Comparison of ENCODE assay signal across 8 mouse cellular contexts in genomic region chr11:120045839-120046552, GRCm38 (mm10). TPM values are rescaled to one million over a fixed set of nuclear protein-coding genes. Genes with fewer than 3 reads are reported as not detected.
A peak's percentile ranks its signal among the peaks of the same experiment; 100 is the strongest.
DNase-seq lines count a peak whose midpoint lies in the region; ATAC-seq and TF ChIP-seq lines count a peak whose summit lies in the region.
"Had no signal": no experiment of that assay in that cellular context is flagged by ENCODE, and none has a peak within 500 bp of the region (broad histone marks: within the 10 kb centered on the region; RNA-seq: fewer than 3 reads in every experiment).

No protein-coding gene starts in this region.

- peak overlapping the region; percentile 44 for H3K4me3 ChIP-seq in lung, postnatal 0 days (ENCODE audit: low read depth, low read length)
- peak overlapping the region; percentile 67 for H3K4me3 ChIP-seq in embryonic facial prominence, embryonic 12.5 days
- H3K4me3 ChIP-seq in heart, postnatal 0 days (ENCODE audit: low read depth, low read length): peak overlapping the region; percentile 45
- peak overlapping the region; percentile 41; the same call in 1 of the 2 replicates for H3K4me3 ChIP-seq in liver, postnatal 0 days (ENCODE audit: low read depth, low read length)

- 42% methylated on average over 11 of the region's 11 CpGs for WGBS in lung, postnatal 0 days
- WGBS in embryonic facial prominence, embryonic 12.5 days: 38% methylated on average over 11 of the region's 11 CpGs
- 57% methylated on average over 11 of the region's 11 CpGs for WGBS in heart, postnatal 0 days
- WGBS in liver, postnatal 0 days (ENCODE audit: insufficient replicate concordance): 62% methylated on average over 11 of the region's 11 CpGs

- H3K9ac ChIP-seq in lung, postnatal 0 days (replicated peaks; ENCODE audit: low read depth): peak overlapping the region; percentile 8; the same call in 1 of the 2 replicates
- H3K9ac ChIP-seq in embryonic facial prominence, embryonic 12.5 days: peak overlapping the region; percentile 63
- 0 out of 2 replicates have a peak overlapping the region, but pooled peaks have one; percentile 34 for H3K9ac ChIP-seq in heart, postnatal 0 days (replicated peaks; ENCODE audit: low read depth, low read length)
- H3K9ac ChIP-seq in liver, postnatal 0 days (replicated peaks): no peak overlapping the region
- H3K9ac ChIP-seq: liver, embryonic 15.5 days had no signal

- no peak for TF ChIP-seq CTCF in lung, postnatal 0 days (IDR thresholded peaks at IDR 0.05)
- no peak for TF ChIP-seq CTCF in heart, postnatal 0 days (IDR thresholded peaks at IDR 0.05; ENCODE audit: low read depth)
- no peak for TF ChIP-seq CTCF in liver, postnatal 0 days (IDR thresholded peaks at IDR 0.05; ENCODE audit: low read depth)

- H3K27ac ChIP-seq in lung, postnatal 0 days (ENCODE audit: low read length): no peak overlapping the region
- H3K27ac ChIP-seq in embryonic facial prominence, embryonic 12.5 days: no peak overlapping the region
- no peak overlapping the region for H3K27ac ChIP-seq in heart, postnatal 0 days (ENCODE audit: low read depth)
- no peak overlapping the region for H3K27ac ChIP-seq in liver, postnatal 0 days (ENCODE audit: low read depth)
- H3K27ac ChIP-seq: liver, embryonic 15.5 days had no signal

- H3K9me3 ChIP-seq in lung, postnatal 0 days (ENCODE audit: low read length): no peaks in the 10 kb centered on the region
- H3K9me3 ChIP-seq in embryonic facial prominence, embryonic 12.5 days: no peaks in the 10 kb centered on the region
- H3K9me3 ChIP-seq in heart, postnatal 0 days (replicated peaks; ENCODE audit: control insufficient read depth, low read length): no peaks in the 10 kb centered on the region
- no peaks in the 10 kb centered on the region for H3K9me3 ChIP-seq in liver, postnatal 0 days (ENCODE audit: low read length)
- H3K9me3 ChIP-seq: liver, embryonic 15.5 days had no signal

- no peak for DNase-seq in lung, postnatal 0 days (ENCODE audit: low spot score)
- DNase-seq in lung, postnatal 10 days: no peak
- no peak for DNase-seq in heart, postnatal 0 days (ENCODE audit: low spot score)
- DNase-seq in liver, postnatal 0 days: no peak
- no peak for DNase-seq in thymus, postnatal 0 days (ENCODE audit: low spot score)
- no peak for DNase-seq in urinary bladder, adult 2 months (ENCODE audit: low spot score)

- peaks cover 22% of the 10 kb centered on the region for H3K27me3 ChIP-seq in lung, postnatal 0 days (replicated peaks; ENCODE audit: insufficient read depth, low read length)
- peaks cover 34% of the 10 kb centered on the region for H3K27me3 ChIP-seq in embryonic facial prominence, embryonic 12.5 days
- peaks cover 42% of the 10 kb centered on the region for H3K27me3 ChIP-seq in heart, postnatal 0 days (ENCODE audit: control insufficient read depth, insufficient read depth, low read length)
- peaks cover 37% of the 10 kb centered on the region for H3K27me3 ChIP-seq in liver, postnatal 0 days (ENCODE audit: insufficient read depth, low read length)

- peaks cover 8% of the 10 kb centered on the region; the same call in 1 of the 2 replicates for H3K4me1 ChIP-seq in lung, postnatal 0 days (ENCODE audit: insufficient read depth, low read depth, low read length)
- H3K4me1 ChIP-seq in embryonic facial prominence, embryonic 12.5 days: peaks cover 30% of the 10 kb centered on the region
- peaks cover 4% of the 10 kb centered on the region for H3K4me1 ChIP-seq in heart, postnatal 0 days (ENCODE audit: control insufficient read depth, insufficient read depth)
- peaks cover 12% of the 10 kb centered on the region for H3K4me1 ChIP-seq in liver, postnatal 0 days (ENCODE audit: insufficient read depth)

- no peak for TF ChIP-seq EP300 in lung, postnatal 0 days (IDR thresholded peaks at IDR 0.05)
- TF ChIP-seq EP300 in heart, postnatal 0 days (IDR thresholded peaks at IDR 0.05; ENCODE audit: low read depth): no peak
- no peak for TF ChIP-seq EP300 in liver, postnatal 0 days (IDR thresholded peaks at IDR 0.05; ENCODE audit: low read depth)

- no peaks in the 10 kb centered on the region for H3K36me3 ChIP-seq in lung, postnatal 0 days (ENCODE audit: insufficient read depth, low read length)
- H3K36me3 ChIP-seq in embryonic facial prominence, embryonic 12.5 days: no peaks in the 10 kb centered on the region
- no peaks in the 10 kb centered on the region for H3K36me3 ChIP-seq in heart, postnatal 0 days (replicated peaks; ENCODE audit: control insufficient read depth, insufficient read depth, low read length)
- no peaks in the 10 kb centered on the region for H3K36me3 ChIP-seq in liver, postnatal 0 days (replicated peaks; ENCODE audit: insufficient read depth, low read length)
- H3K36me3 ChIP-seq: liver, embryonic 15.5 days had no signal

- no peak for ATAC-seq in lung, postnatal 0 days
- ATAC-seq in embryonic facial prominence, embryonic 12.5 days (ENCODE audit: insufficient number of reproducible peaks, insufficient read depth, low FRiP score, low TSS enrichment): no peak
- no peak for ATAC-seq in heart, postnatal 0 days (ENCODE audit: insufficient read depth, low read depth)
- no peak for ATAC-seq in liver, postnatal 0 days

- H3K4me2 ChIP-seq in lung, postnatal 0 days (replicated peaks; ENCODE audit: low read depth, low read length): peak overlapping the region; percentile 85
- peak overlapping the region; percentile 96 for H3K4me2 ChIP-seq in embryonic facial prominence, embryonic 12.5 days (replicated peaks)
- H3K4me2 ChIP-seq in heart, postnatal 0 days (ENCODE audit: low read depth, low read length): peak overlapping the region; percentile 73
- no peak overlapping the region for H3K4me2 ChIP-seq in liver, postnatal 0 days (ENCODE audit: low read depth, low read length)

RNA-seq across cellular contexts. Expression of gene Aatk, which starts 1.0 kb away (rescaled TPM):
- polyA plus RNA-seq in lung, postnatal 0 days (2015; fragmentation: Nextera tagmentation; extraction: Ambion mirVana): 1.4 and 1.7 TPM in 2 replicates
- polyA plus RNA-seq in embryonic facial prominence, embryonic 12.5 days (2016; fragmentation: Nextera tagmentation; extraction: Ambion mirVana): 5.8 and 5.9 TPM in 2 replicates
- total RNA-seq in heart, postnatal 0 days (2014; rRNA removed; ENCODE audit: low replicate concordance): 4.7 and 22.1 TPM in 2 replicates
- polyA plus RNA-seq in heart, postnatal 0 days (2015; fragmentation: Nextera tagmentation; extraction: Ambion mirVana): 0.63 and 0.71 TPM in 2 replicates
- polyA plus RNA-seq in liver, postnatal 0 days (2015; fragmentation: Nextera tagmentation; extraction: Ambion mirVana): 0.72 and 0.89 TPM in 2 replicates
- polyA plus RNA-seq in thymus, postnatal 0 days (2015; fragmentation: Nextera tagmentation; extraction: Ambion mirVana): 0.21 and 0.31 TPM in 2 replicates
- polyA plus RNA-seq in urinary bladder, adult 2 months (2012; rRNA removed): 15.2 and 15.3 TPM in 2 replicates

RNA-seq across cellular contexts. Expression of gene Cep131, which starts 40.6 kb away (rescaled TPM):
- 7.6 and 9.6 TPM in 2 replicates for polyA plus RNA-seq in lung, postnatal 0 days (2015; fragmentation: Nextera tagmentation; extraction: Ambion mirVana)
- 43.3 and 43.9 TPM in 2 replicates for polyA plus RNA-seq in embryonic facial prominence, embryonic 12.5 days (2016; fragmentation: Nextera tagmentation; extraction: Ambion mirVana)
- total RNA-seq in heart, postnatal 0 days (2014; rRNA removed; ENCODE audit: low replicate concordance): 3.8 and 8.5 TPM in 2 replicates
- polyA plus RNA-seq in heart, postnatal 0 days (2015; fragmentation: Nextera tagmentation; extraction: Ambion mirVana): 6.8 and 8.2 TPM in 2 replicates
- 3.1 and 3.9 TPM in 2 replicates for polyA plus RNA-seq in liver, postnatal 0 days (2015; fragmentation: Nextera tagmentation; extraction: Ambion mirVana)
- polyA plus RNA-seq in thymus, postnatal 0 days (2015; fragmentation: Nextera tagmentation; extraction: Ambion mirVana): 9.5 and 11.2 TPM in 2 replicates
- 7.6 and 10.5 TPM in 2 replicates for polyA plus RNA-seq in urinary bladder, adult 2 months (2012; rRNA removed)

RNA-seq across cellular contexts. Expression of gene Tepsin, which starts 52.5 kb away (rescaled TPM):
- 8.2 TPM in 2 replicates for polyA plus RNA-seq in lung, postnatal 0 days (2015; fragmentation: Nextera tagmentation; extraction: Ambion mirVana)
- 18.5 and 19.2 TPM in 2 replicates for polyA plus RNA-seq in embryonic facial prominence, embryonic 12.5 days (2016; fragmentation: Nextera tagmentation; extraction: Ambion mirVana)
- total RNA-seq in heart, postnatal 0 days (2014; rRNA removed; ENCODE audit: low replicate concordance): 16.4 and 20.4 TPM in 2 replicates
- 8.6 and 8.7 TPM in 2 replicates for polyA plus RNA-seq in heart, postnatal 0 days (2015; fragmentation: Nextera tagmentation; extraction: Ambion mirVana)
- polyA plus RNA-seq in liver, postnatal 0 days (2015; fragmentation: Nextera tagmentation; extraction: Ambion mirVana): 3.8 and 4.2 TPM in 2 replicates
- 12.3 and 13.2 TPM in 2 replicates for polyA plus RNA-seq in thymus, postnatal 0 days (2015; fragmentation: Nextera tagmentation; extraction: Ambion mirVana)
- polyA plus RNA-seq in urinary bladder, adult 2 months (2012; rRNA removed): 36.5 and 38.5 TPM in 2 replicates

RNA-seq across cellular contexts. Expression of gene Ndufaf8, which starts 52.7 kb away (rescaled TPM):
- polyA plus RNA-seq in lung, postnatal 0 days (2015; fragmentation: Nextera tagmentation; extraction: Ambion mirVana): 69.6 and 76.9 TPM in 2 replicates
- polyA plus RNA-seq in embryonic facial prominence, embryonic 12.5 days (2016; fragmentation: Nextera tagmentation; extraction: Ambion mirVana): 67.4 and 73.6 TPM in 2 replicates
- total RNA-seq in heart, postnatal 0 days (2014; rRNA removed; ENCODE audit: low replicate concordance): 52.7 and 84.8 TPM in 2 replicates
- 118 and 132 TPM in 2 replicates for polyA plus RNA-seq in heart, postnatal 0 days (2015; fragmentation: Nextera tagmentation; extraction: Ambion mirVana)
- polyA plus RNA-seq in liver, postnatal 0 days (2015; fragmentation: Nextera tagmentation; extraction: Ambion mirVana): 63.4 and 65.4 TPM in 2 replicates
- polyA plus RNA-seq in thymus, postnatal 0 days (2015; fragmentation: Nextera tagmentation; extraction: Ambion mirVana): 112 and 121 TPM in 2 replicates
- 47.2 and 49.0 TPM in 2 replicates for polyA plus RNA-seq in urinary bladder, adult 2 months (2012; rRNA removed)
